Mouse (Mus musculus) E14TG2a.4 (cell line): ENCODE data around the gene Trmt1.

Source experiments
- CTCF ChIP-seq: conservative IDR thresholded peaks from 2 replicates; pipeline ENCODE4 v1.5.1; 2014; ENCODE audit warnings: low read length
- NANOG ChIP-seq: IDR thresholded peaks from 2 replicates; pipeline ENCODE4 v1.6.1; 2014; ENCODE audit warnings: borderline replicate concordance, low read length, mixed read lengths
- POU5F1 ChIP-seq: IDR thresholded peaks from 2 replicates; pipeline ENCODE4 v1.6.1; 2014; ENCODE audit warnings: low read length, borderline replicate concordance

GRCm38 (mm10) chr8:84654597-84654996 lies 31.5 kb upstream of the Trmt1 start:
- TF ChIP-seq CTCF (peak; percentile 70), NANOG (no peak), POU5F1 (no peak)
